Mouse (Mus musculus) neutrophil, adult 5-6 weeks (primary cell): ENCODE measurements around the gene Foxl1. TPM values are rescaled to one million over a fixed set of nuclear protein-coding genes. Genes with fewer than 3 reads are reported as not detected.
"Not testable (repeated sequence)": the region's sequence is repeated elsewhere in the genome, so short reads cannot be mapped to it uniquely, and the experiment has no call there.

ENCODE experiments used
- ATAC-seq: fragments of 151-379, 151-347 bp; 2 replicates; pipeline ENCODE4 v1.8.0; 2017; ENCODE audit warnings: mild to moderate bottlenecking, moderate TSS enrichment; ENCODE audit not compliant: insufficient number of reproducible peaks, poor library complexity, low FRiP score, severe bottlenecking; ENCODE audit errors: extremely low read depth
- total RNA-seq: library from RNA; stranded (forward); fragments of 200-1000 nt; gene quantifications from 2 replicates; pipeline ENCODE4 v1.2.3, GENCODE M21; 2017

The Foxl1 gene
- total RNA-seq, 1 experiment from 2014 or later: not detected

DNA sequence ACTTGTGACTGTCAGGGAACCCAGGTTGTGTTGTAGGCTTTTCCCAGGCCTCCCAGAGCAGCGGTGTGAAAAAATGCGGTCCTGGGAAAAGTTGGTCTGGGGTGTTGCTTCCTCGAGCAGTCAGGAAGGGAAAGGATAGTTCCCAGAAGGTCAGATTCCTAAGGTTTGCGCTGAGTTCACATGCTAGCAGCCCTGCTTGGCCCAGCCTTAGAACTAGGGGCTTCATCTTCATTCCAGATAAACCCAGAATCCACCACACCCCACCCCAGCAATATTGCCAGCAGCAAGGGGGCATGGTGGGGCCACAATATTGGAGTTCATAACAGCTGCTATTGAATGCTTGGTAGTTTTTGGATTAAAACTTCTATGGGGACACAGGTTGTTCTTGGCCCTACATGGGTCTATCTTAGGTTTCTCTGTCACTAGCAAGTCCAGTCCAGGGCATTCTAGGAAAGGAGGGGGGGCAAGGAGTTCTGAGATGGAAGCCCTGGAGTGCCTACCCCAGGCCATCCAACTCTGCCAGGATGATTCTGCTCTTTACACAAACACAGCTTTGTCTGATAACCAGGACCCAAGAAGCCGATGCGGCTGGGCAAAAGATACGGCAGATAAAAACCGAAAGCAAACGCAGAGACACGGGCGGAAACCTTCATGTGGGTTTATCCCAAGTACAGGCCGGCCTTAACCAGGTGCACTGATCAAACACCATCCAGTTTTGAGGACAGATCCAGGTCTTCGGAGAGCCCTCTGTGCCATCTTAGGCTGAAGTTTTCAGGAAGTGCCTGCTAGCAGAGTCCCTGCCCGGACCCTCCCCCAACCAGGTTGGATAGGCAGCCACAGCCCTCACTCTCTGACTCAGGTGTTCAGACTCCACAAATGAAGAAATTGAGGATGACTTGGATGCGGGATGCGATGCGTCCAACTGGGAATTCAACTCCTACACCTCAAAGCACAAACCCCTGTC, 7.0 kb upstream of the Foxl1 start:
- no peak for ATAC-seq

DNA sequence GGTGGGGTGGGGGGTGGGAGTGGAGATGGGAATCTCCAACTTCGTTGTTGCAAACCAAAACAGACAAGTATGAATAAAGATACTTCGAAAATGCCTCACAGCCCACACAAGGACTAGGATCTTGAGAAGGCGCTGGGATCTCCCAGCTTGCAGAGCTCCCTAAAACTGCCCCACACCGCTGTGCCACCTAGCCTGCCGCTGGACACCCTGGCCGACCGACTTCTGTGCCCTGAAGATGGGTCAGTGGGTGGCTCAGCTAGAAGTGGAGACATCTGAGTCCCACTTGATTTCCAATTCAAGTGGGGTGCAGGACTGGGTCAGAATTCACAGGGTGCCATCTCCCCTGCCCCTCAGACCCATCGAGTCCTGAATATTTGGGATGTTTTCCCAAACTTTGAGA, 6.0 kb upstream of the Foxl1 start:
- no peak for ATAC-seq

DNA sequence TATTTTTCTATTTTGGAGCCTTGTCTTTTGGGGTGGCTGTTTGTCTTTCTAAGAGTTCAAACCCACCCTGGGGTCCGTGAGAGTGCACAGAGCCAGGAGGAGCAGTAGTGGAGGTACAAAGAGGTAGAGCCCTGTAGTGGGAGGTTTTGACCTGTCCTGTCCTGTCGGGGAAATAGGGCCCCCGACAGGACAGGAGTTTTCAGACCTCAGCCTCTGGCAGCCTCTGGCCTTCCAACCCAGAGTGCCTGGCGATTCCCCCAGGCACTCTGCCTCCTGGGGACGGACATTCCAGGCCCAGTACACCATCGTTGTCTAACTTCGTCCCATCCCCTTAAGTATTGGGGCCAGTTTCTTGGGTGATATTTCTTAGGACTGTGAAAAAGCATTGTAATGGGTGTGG, 5.4 kb upstream of the Foxl1 start:
- no peak for ATAC-seq

DNA sequence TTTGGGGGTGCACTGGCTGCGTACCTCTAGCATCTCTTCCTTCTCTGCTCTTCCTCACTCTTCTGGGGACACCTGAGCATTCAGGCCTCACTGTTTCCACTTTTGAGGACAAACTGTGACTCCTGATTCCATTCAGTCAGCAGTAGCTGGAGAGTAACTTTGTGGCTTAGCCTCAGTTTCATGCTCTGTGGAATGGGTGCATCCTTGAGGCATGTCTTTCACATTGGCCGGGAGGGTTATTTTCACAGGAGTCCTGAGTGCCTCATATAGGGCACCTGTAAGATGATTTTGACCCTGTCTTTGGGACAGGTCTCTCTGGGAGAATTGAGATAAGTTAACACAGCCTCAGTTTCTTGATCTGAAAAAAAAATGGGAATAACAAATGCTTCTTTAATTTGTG, 4.6 kb upstream of the Foxl1 start:
- ATAC-seq: no peak

DNA sequence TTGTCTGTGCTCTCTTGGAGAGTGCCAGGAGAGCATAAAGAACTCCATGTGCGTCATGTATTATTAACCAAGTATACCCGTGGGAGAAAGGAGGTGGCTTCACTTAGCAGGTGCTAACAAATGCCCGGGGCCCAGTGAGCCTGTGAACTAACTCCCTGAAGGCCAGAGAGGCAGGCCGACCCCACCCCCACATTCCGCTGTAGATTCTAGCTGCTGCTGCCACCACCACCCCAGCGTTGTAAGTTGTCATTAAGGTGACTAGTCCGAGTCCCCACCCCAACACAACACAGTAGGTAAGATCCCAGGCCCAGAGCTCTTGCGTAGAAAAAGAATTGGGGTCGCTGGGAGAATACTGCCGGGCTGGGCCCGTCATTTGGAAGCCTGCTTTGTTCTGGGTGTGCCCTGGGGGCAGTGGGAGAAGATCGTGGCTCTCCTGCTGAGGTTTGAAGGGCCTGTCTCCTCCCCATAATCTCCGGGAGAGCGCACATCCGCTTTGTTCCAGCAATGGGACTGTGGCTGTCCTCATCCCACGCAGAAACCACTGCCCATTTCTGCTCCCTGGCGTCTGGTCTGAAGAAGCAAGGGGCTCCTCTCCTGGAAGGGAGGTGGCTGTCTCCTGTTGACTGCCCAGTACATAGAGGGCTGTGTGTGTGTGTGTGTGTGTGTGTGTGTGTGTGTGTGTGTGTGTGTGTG, 3.0 kb upstream of the Foxl1 start:
- no peak for ATAC-seq

DNA sequence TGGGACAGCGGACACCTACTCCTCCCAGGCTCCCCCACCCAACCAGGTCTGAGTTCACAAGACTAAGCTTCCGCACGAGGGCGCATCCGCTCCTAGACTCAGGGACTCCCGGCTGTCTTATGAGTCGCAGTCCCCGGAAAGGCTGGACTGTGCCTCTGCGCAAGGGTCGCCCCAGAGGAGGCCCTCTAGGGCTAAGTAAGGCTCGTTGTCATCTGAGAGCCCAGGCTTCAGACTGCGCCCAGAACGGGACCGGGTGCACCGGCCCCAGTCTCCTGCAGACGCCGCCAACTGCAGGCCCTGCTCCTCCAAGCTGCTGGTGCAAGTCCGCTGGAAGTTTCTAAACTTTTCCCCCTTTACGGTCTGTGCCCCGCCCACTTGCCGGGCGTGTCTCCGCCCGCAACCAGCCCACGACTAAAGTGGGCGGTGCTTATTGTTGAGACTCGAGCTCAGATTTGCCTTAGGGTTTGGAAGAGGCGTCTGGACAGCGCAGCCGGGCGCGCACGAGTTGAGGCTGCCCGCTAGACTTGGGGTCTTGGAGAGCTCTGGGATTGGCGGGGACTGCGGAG, 2.3 kb upstream of the Foxl1 start:
- no peak for ATAC-seq

DNA sequence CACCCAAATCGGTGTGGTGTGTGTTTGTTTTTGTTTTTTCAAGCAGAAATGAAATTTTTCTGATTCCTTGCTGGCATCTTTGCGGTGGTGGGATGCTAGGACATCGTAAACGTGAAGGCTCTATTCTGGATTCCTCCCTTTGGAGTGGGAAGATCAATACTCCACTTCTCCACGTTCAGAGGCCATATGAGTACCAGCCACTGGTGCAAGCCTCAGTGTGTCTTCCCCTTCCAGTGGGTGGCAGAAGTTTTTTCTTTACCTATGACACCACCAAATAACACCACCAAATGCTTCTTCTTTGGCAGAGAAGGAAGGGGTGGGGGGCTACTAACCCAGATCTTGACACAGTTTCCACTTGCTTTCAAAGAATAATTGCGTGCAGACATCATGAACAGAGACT, 1.5 kb upstream of the Foxl1 start:
- no peak for ATAC-seq

DNA sequence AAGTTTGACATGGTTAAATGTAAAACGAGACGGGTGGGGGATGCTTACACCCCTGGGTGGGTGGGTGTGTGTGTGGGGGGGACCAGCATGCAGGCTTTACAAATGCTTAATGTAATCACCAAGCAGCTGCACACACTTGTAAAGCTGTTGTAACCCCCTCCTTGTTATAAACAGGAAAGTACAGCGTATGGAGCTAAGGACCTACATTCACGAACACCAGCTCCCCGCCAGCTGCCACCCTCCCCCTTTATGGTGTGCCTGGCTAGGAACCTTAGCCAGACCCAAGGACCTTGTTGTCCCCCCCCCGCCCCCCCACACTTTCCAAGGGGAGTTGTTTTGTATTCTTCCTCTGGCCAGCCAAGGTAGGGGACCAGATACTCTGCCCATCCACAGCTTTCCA, 1.0 kb upstream of the Foxl1 start:
- no peak for ATAC-seq

DNA sequence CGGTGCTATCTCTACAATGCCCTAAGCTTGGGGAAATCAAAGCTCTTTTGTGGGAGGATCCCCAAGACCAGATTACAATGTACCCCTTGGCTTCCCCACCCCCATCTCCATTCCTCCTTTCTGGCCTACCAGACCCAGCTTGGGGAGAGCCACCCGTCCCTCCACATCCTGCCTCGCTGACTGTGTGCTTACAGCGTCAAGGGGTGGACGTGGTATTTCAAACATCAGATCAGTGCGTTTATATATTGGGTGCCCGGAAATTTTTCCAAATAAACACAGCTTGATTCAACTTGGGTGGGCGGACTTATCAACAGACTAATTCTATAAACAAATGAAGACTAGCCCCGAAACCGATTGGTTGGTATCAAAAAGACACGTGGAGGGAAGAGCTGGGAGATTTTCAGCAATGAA, 444 bp upstream of the Foxl1 start:
- ATAC-seq: no peak

DNA sequence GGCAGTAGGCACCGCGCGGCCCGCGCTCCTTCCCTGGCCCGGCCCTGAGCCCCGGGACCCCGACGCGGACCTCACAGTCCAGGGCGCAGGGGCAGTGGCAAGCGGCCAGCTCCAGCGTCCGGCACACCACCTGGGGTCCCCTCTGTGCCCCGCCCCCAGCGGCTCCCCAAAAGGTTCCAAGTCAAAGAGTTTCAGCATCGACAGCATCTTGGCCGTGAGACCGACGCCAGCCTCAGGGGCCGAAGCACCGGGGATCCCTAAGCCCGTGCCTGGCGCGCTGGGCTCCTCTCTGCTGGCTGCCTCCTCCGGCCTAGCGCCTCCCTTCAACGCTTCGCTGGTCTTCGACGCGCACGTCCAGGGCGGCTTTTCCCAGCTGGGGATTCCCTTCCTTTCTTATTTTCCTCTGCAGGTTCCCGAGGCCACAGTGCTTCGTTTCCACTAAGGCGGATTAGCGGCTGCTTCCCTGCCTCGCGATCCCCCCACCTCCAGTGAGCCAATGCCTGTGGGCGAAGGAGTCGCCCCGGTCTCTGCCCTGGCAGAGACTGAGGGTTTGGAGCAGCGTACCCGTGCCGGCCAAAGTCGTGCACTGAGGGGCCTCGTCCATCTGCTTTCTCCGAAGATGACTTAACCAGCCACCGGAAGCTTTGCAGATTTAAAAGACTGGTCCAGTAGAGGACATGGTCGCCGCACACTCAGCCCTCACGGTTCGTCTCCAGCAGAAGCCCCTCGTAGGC, 958 bp downstream of the Foxl1 start:
- ATAC-seq: no peak

DNA sequence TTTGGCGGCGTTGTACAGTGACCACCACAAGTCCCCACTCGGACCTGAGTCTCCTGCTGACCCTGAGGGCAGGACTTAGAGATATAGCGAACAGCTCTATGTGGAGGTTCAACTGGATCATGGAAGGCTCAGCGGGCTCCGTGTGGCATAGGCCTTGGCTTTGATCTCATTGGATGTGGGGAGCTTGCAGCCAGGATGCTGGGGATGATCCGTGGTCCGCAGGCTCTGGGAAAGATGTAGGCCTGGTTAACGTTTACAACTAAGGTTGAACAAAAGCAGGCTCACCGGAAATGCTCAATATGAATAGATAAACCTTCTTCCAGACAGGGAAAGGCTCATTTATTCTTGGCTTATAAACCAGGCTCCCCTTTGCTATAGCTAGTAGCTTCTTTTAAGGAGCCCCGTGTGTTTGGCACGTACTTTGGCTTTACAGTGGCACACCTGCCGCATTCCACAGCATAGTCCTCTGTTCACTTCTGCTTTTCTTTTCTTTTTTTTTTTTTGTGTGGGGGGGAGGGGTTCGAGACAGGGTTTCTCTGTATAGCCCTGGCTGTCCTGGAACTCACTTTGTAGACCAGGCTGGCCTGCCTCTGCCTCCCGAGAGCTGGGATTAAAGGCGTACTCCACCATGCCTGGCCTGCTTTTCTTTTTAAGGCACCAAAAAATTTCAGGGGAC, 1.7 kb downstream of the Foxl1 start:
- ATAC-seq: no peak

DNA sequence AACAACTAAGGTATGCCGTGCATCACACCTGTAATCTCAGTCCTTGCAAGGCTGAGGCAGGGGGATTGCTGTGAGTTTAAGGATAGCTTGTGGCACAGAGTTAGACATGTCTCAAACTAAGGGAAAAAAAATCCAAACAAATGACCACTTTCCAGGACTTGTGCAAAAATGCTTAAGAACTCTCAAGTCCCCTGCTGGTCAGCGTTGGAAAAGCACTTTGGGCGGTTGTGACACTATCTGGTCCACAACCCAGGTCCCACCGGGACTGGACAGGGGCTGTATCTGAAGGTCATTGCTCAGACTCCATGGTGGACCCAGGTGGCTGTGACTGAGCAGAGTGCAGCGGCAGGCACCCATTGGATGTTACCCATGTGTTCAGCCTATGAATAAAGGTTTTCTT, 2.8 kb downstream of the Foxl1 start:
- ATAC-seq: no peak

DNA sequence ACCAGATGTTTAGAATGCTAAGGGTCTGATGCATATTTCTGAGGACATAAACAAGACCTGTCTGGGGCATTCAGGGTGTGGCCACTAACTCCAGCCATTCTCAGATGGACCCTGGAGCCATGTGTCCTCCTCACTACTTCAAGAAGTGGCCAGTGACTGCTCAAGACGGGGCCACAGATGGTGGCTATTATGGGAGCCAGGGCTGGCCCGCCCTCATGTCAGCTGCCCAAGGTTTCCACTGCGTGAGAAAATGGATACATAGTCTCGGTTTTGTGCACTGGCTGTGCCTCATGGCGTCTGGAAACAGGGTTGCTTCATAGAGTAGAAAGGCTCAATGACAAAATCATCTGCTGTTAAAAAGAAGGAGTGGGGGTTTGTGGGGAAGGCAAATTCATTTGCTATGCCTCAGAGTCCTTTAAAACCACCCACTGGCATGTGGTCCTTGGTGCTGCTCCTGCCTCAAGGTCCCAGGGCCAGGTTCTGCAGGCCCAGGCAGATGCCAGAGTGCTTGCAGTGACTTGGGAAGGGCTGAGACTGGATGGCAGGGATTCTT, 5.3 kb downstream of the Foxl1 start:
- no peak for ATAC-seq

DNA sequence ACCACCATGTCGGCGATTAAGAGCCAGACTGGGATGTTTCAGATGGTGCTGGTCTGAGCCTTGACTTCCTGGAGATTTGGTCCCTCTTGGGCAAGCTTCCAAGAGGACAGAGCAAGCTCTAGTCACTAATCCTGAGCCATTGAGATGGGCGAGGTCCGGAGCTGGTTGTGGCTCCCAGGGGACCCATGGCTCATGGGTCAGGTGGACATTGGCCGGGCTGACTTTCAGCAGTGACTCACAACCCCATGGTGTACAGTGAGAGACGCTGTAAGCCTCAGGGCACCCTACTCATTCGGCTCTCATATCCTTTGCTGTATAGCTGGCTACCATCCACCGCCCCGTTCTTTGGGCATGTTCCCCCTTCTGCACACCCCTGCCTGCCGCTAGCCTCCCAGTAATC, 6.4 kb downstream of the Foxl1 start:
- ATAC-seq: no peak

DNA sequence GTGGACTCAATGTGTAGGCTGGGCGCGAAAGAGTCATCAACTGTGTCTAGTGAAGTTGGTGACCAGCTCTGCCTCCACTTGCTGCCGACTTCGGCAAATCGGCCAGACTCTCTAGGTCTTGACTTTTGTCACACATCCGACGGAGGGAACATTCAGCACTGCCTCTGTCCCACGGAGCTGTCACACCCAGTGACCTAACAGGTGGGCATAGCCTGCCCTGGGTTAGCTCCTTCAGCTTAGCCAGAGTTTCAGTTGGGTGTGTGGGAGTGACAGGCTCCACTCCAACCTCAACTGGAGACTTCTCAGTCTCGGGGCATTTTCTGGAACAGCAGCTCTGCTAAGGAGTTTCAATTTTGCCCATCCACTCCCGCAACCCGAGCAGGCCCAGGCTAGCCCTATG, 6.8 kb downstream of the Foxl1 start:
- no peak for ATAC-seq

DNA sequence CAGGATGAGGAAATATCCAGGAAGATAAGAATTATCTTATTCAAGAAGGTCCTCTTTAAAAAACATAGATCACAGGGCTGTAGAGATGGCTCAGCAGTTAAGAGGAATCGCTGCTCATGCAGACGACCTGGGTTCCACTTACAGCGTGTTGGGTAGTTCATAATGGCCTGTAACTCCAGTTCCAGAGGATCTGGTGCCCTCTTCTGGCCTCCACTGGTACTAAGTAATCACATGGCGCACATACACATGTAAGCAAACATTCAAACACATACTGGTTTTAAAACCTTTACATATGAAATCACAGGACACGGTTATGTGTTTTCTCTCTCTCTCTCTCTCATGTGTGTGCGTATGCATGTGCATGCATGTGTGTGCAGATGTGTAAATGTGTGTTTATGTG, 9.1 kb downstream of the Foxl1 start:
- no peak for ATAC-seq

DNA sequence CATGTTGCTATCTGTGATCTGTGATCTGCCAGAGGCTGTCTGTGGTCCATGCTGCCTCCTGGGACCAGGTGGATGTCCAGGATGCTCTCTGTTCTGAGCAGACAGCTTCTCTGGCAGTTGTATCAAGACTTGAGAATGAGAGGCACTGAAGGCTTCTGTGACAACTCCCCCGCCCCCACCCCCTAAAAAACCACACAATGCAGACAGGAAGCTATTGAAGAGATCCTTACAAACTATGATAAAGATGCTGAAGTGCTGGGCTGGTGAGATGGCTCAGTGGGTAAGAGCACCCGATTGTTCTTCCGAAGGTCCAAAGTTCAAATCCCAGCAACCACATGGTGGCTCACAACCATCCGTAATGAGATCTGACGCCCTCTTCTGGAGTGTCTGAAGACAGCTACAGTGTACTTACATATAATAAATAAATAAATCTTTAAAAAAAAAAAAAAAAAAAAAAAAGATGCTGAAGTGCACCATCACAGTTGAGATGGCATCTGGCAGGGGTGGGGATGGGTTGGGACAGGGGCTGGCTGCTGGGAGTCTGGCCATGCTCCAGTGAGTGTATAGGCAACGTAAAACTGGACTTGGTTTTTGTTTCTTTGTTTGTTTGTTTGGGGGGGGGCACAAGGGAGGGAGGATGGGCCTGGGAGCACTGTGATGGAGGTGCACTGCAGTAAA, 17.9 kb downstream of the Foxl1 start:
- ATAC-seq: not testable (repeated sequence)

DNA sequence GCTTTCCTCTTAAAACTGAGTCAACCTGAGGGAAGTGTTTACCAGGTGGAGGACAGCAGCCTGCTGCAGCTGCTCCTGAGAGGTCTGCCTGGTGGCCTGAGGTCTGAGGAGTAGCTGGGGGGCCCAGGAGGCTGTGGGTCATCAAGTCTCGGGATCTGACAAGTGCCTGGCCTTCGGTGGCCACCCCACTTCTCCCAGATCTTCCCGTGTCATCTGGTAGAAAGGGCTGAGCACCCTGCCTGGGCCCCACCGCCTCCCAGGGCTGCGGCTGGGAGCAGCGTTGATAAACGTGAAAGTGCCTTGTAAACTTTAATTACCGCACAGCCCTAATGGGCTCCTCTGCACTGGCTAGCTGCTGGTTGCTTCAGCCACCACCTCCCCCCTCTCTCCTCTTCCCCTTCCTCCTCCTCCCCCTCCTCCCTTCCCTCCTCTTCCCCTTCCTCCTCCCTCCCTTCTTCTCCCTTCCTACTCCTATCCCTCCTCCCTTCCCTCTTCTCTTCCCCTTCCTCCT, 20.9 kb downstream of the Foxl1 start:
- ATAC-seq: no peak
